Mouse (Mus musculus) CH12.LX (cell line): ENCODE results near the gene H2-Ab1. TPM values are rescaled to one million over a fixed set of nuclear protein-coding genes. Genes with fewer than 3 reads are reported as not detected.

ENCODE experiments used
- DNase-seq: peaks from one replicate; pipeline ENCODE4 v3.0.0-alpha.2; 2013; ENCODE audit errors: extremely low read depth
- H3K27ac ChIP-seq: 2 replicates; pipeline ENCODE4 v1.5.1; 2012; ENCODE audit warnings: low read depth, mild to moderate bottlenecking, control low read depth, moderate library complexity; ENCODE audit not compliant: insufficient read depth
- H3K27me3 ChIP-seq: replicated peaks from 2 replicates; pipeline ENCODE3; 2012; ENCODE audit warnings: inconsistent platforms
- H3K36me3 ChIP-seq, 2 experiments: replicated peaks in 1 of 2; 2 replicates each; pipeline versions ENCODE3 to v1.6.1; 2012; ENCODE audit warnings: inconsistent platforms in 1 of 2, low read length in 1 of 2, mild to moderate bottlenecking in 1 of 2, mixed read lengths in 1 of 2, moderate library complexity in 1 of 2; ENCODE audit not compliant: control insufficient read depth in 1 of 2, insufficient read depth in 1 of 2
- H3K4me1 ChIP-seq, 2 experiments: 2 replicates each; pipeline ENCODE4 v1.6.1; 2012; ENCODE audit warnings: inconsistent platforms in 1 of 2, moderate library complexity in 1 of 2; ENCODE audit not compliant: insufficient read depth in 2 of 2, control insufficient read depth in 1 of 2
- H3K4me2 ChIP-seq: 2 replicates; pipeline ENCODE4 v1.6.1; 2012; ENCODE audit warnings: low read depth, mild to moderate bottlenecking, control low read depth; ENCODE audit not compliant: poor library complexity, insufficient read depth, severe bottlenecking
- H3K4me3 ChIP-seq, 3 experiments: fragments of 150-350 bp in 1 of 3; sonication (generic) in 1 of 3; replicated peaks in 1 of 3; 2 replicates each; pipeline versions ENCODE3 to v1.5.1; 2011 to 2012; ENCODE audit warnings: low read depth in 2 of 3, low read length in 2 of 3, mild to moderate bottlenecking in 2 of 3, moderate library complexity in 2 of 3, control low read depth in 1 of 3, improper control_type of control experiment in 1 of 3, inconsistent platforms in 1 of 3, mixed read lengths in 1 of 3; ENCODE audit not compliant: poor library complexity in 1 of 3
- H3K79me2 ChIP-seq: replicated peaks from 2 replicates; pipeline ENCODE4 v1.6.1; 2012; ENCODE audit warnings: mild to moderate bottlenecking, moderate library complexity; ENCODE audit not compliant: control insufficient read depth, poor library complexity, insufficient read depth, severe bottlenecking; ENCODE audit errors: extremely low read depth
- H3K9ac ChIP-seq: 2 replicates; pipeline ENCODE4 v1.6.1; 2012; ENCODE audit warnings: low read depth, mild to moderate bottlenecking, control low read depth, moderate library complexity; ENCODE audit not compliant: insufficient read depth
- H3K9me3 ChIP-seq: replicated peaks from 2 replicates; pipeline ENCODE3; 2012; ENCODE audit warnings: low read length, inconsistent platforms, mixed read lengths
- BHLHE40 ChIP-seq: IDR thresholded peaks from 2 replicates; pipeline ENCODE4 v1.6.1; 2011; ENCODE audit warnings: mild to moderate bottlenecking, low read depth, low read length, improper control_type of control experiment
- CHD1 ChIP-seq: IDR thresholded peaks from 2 replicates; pipeline ENCODE4 v1.6.1; 2012; ENCODE audit warnings: low read depth, low read length, improper control_type of control experiment, inconsistent platforms
- CHD2 ChIP-seq: IDR thresholded peaks from 2 replicates; pipeline ENCODE4 v1.6.1; 2011; ENCODE audit warnings: low read length, improper control_type of control experiment
- CTCF ChIP-seq, 2 experiments: IDR thresholded peaks in 1 of 2; conservative IDR thresholded peaks in 1 of 2; 2 replicates each; pipeline ENCODE4 v1.5.1; 2011 to 2012; ENCODE audit warnings: low read depth in 2 of 2, low read length in 2 of 2, improper control_type of control experiment in 1 of 2, inconsistent platforms in 1 of 2, mild to moderate bottlenecking in 1 of 2, moderate library complexity in 1 of 2
- E2F4 ChIP-seq: IDR thresholded peaks from 2 replicates; pipeline ENCODE4 v1.6.1; 2011; ENCODE audit warnings: low read depth, low read length, improper control_type of control experiment; ENCODE audit not compliant: insufficient replicate concordance
- ELF1 ChIP-seq: IDR thresholded peaks from 2 replicates; pipeline ENCODE4 v1.6.1; 2014; ENCODE audit warnings: low read depth, mild to moderate bottlenecking, inconsistent platforms, low read length, improper control_type of control experiment
- ETS1 ChIP-seq: conservative IDR thresholded peaks from 2 replicates; pipeline ENCODE4 v1.6.1; 2012; ENCODE audit warnings: low read depth, mild to moderate bottlenecking, inconsistent platforms, low read length, improper control_type of control experiment, moderate library complexity
- IRF4 ChIP-seq: IDR thresholded peaks from 2 replicates; pipeline ENCODE4 v1.6.1; 2014; ENCODE audit warnings: low read depth, mild to moderate bottlenecking, inconsistent platforms, low read length, improper control_type of control experiment
- JUND ChIP-seq: conservative IDR thresholded peaks from 2 replicates; pipeline ENCODE4 v1.6.1; 2011; ENCODE audit warnings: low read depth, low read length, improper control_type of control experiment
- KAT2A ChIP-seq: IDR thresholded peaks from 2 replicates; pipeline ENCODE4 v1.6.1; 2012; ENCODE audit warnings: low read length, improper control_type of control experiment, inconsistent platforms; ENCODE audit not compliant: insufficient replicate concordance
- MAFK ChIP-seq: IDR thresholded peaks from 2 replicates; pipeline ENCODE4 v1.6.1; 2011; ENCODE audit warnings: low read length, improper control_type of control experiment; ENCODE audit not compliant: insufficient replicate concordance
- MAX ChIP-seq: IDR thresholded peaks from 2 replicates; pipeline ENCODE4 v1.6.1; 2011; ENCODE audit warnings: low read length, improper control_type of control experiment
- MAZ ChIP-seq: IDR thresholded peaks from 2 replicates; pipeline ENCODE4 v1.6.1; 2012; ENCODE audit warnings: low read depth, mild to moderate bottlenecking, inconsistent platforms, low read length, improper control_type of control experiment, moderate library complexity
- MEF2A ChIP-seq: IDR thresholded peaks from 2 replicates; pipeline ENCODE4 v1.6.1; 2014; ENCODE audit warnings: low read depth, mild to moderate bottlenecking, inconsistent platforms, low read length, improper control_type of control experiment, borderline replicate concordance
- PAX5 ChIP-seq: IDR thresholded peaks from 2 replicates; pipeline ENCODE4 v1.6.1; 2012; ENCODE audit warnings: low read length, inconsistent platforms, mixed read lengths
- RAD21 ChIP-seq: IDR thresholded peaks from 2 replicates; pipeline ENCODE4 v1.6.1; 2011; ENCODE audit warnings: low read depth, mild to moderate bottlenecking, low read length, improper control_type of control experiment, moderate library complexity
- SIN3A ChIP-seq: IDR thresholded peaks from 2 replicates; pipeline ENCODE4 v1.6.1; 2012; ENCODE audit warnings: low read length, improper control_type of control experiment, inconsistent platforms
- TBP ChIP-seq: conservative IDR thresholded peaks from 2 replicates; pipeline ENCODE4 v1.6.1; 2011; ENCODE audit warnings: low read depth, low read length, improper control_type of control experiment
- TCF12 ChIP-seq: IDR thresholded peaks from 2 replicates; pipeline ENCODE4 v1.6.1; 2014; ENCODE audit warnings: low read depth, mild to moderate bottlenecking, inconsistent platforms, low read length, improper control_type of control experiment
- USF1 ChIP-seq: IDR thresholded peaks from 2 replicates; pipeline ENCODE4 v1.6.1; 2014; ENCODE audit warnings: low read depth, mild to moderate bottlenecking, inconsistent platforms, low read length, improper control_type of control experiment
- USF2 ChIP-seq: conservative IDR thresholded peaks from 2 replicates; pipeline ENCODE4 v1.6.1; 2011; ENCODE audit warnings: low read depth, low read length, improper control_type of control experiment
- ZKSCAN1 ChIP-seq: IDR thresholded peaks from 2 replicates; pipeline ENCODE4 v1.6.1; 2012; ENCODE audit warnings: low read depth, inconsistent platforms, low read length, improper control_type of control experiment, borderline replicate concordance
- ZMIZ1 ChIP-seq: IDR thresholded peaks from 2 replicates; pipeline ENCODE4 v1.6.1; 2012; ENCODE audit warnings: low read depth, mild to moderate bottlenecking, inconsistent platforms, low read length, improper control_type of control experiment
- ZNF384 ChIP-seq: IDR thresholded peaks from 2 replicates; pipeline ENCODE4 v1.6.1; 2012; ENCODE audit warnings: low read depth, low read length, improper control_type of control experiment, inconsistent platforms
- dilution Hi-C: fragments of 300-500 bp; cut with MboI; formaldehyde crosslinking; loops from 2 replicates; pipeline ENCODE4 v1.14.3; 2020; ENCODE audit warnings: low sequenced_read_pairs; ENCODE audit not compliant: extremely low pct_unique_long_range_greater_than_20kb, extremely low pct_ligation_motif_present
- in situ Hi-C: fragments of 300-500 bp; cut with MboI; formaldehyde crosslinking; loops from 3 replicates; pipeline ENCODE4 v1.14.3; 2019; ENCODE audit warnings: low sequenced_read_pairs, low pct_ligation_motif_present, low pct_unique_long_range_greater_than_20kb, mixed read lengths
- polyA plus RNA-seq: library from polyadenylated mRNA; unstranded; fragments of >175 nt; gene quantifications from 2 replicates; pipeline ENCODE4 v1.2.1, GENCODE M21; 2012; ENCODE audit warnings: low read depth; ENCODE audit not compliant: insufficient read length
- total RNA-seq, 2 experiments: library from RNA; depleted of rRNA; stranded (reverse); fragments of 300-350 nt in 1 of 2; fragments of >200 nt in 1 of 2; gene quantifications; 2 replicates each; pipeline ENCODE4 v1.2.3; 2012 to 2014

H2-Ab1 gene
- total and polyA plus RNA-seq, 3 experiments = 114 to 699 (median 119) TPM

GRCm38 (mm10) chr17:34234926-34235325, 22.6 kb upstream of the H2-Ab1 start (continued):
- TF ChIP-seq CTCF (conservative IDR thresholded peaks at IDR 0.05 in 1 of 2, IDR thresholded peaks at IDR 0.05 in 1 of 2; ENCODE audit: low read depth in 2 of 2, low read length in 2 of 2) (peak; percentile 58 to 92), JUND (no peak), ZNF384 (0 out of 2 replicates have a peak, but pooled peaks have one; percentile 14), CHD2 (no peak; the same call in 1 of the 2 replicates), SIN3A (peak; percentile 90)
- TF ChIP-seq, all 38 proteins: peak for 21

DNA sequence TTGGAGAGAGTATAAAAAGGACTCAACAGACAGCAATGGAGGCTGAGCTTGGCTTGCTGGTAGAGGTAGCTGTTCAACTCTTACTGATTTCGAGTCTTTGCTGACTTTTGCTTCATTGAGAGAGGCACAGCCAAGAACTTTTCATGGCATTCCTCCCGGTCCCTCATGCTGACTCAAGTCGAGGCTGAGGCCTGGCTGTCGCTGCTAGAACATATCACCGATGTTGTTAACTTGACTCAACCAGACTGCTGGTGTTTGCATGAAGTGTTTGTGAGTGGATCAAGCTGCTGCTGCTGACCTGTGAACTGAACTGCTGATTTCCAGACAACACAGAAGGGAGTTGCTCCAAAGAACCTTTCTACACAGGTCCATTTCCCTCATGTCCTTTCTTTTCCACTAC, 20.8 kb upstream of the H2-Ab1 start:
- dilution Hi-C loops = no loop called here
- Histone ChIP-seq H3K9me3 (peaks cover 7% of the 10 kb centered on the region), H3K27ac (no peak overlapping the region)

GRCm38 (mm10) chr17:34237741-34238140, 19.7 kb upstream of the H2-Ab1 start:
- H3K4me2 ChIP-seq = no peak overlapping the region
- H3K36me3 ChIP-seq = peaks cover 0 to 20% of the 10 kb centered on the region in 2 experiments
- H3K79me2 ChIP-seq = no peaks in the 10 kb centered on the region
- H3K4me3 ChIP-seq = no peak overlapping the region
- DNase-seq = no peak
- peaks cover 10% of the 10 kb centered on the region for H3K9me3 ChIP-seq
- dilution Hi-C loops = no loop called here
- no peaks in the 10 kb centered on the region for H3K27me3 ChIP-seq
- H3K4me1 ChIP-seq = peaks cover 0 to 35% of the 10 kb centered on the region in 2 experiments; a peak in 3 of 4 replicates
- H3K27ac ChIP-seq = no peak overlapping the region
- in situ Hi-C loops = no loop called here
- no peak overlapping the region for H3K9ac ChIP-seq
- TF ChIP-seq USF1 = no peak
- TF ChIP-seq BHLHE40 = no peak
- no peak for TF ChIP-seq CHD1
- TF ChIP-seq TCF12 = no peak
- no peak for TF ChIP-seq MAX
- TF ChIP-seq JUND = no peak
- TF ChIP-seq TBP = no peak
- no peak for TF ChIP-seq MAZ

More for the DNA sequence above, 20.8 kb upstream of the H2-Ab1 start:
- no peak overlapping the region for H3K4me3 ChIP-seq
- peaks cover 0 to 31% of the 10 kb centered on the region in 2 experiments; a peak in 3 of 4 replicates for H3K4me1 ChIP-seq
- peaks cover 0 to 10% of the 10 kb centered on the region in 2 experiments for H3K36me3 ChIP-seq
- H3K79me2 ChIP-seq = no peaks in the 10 kb centered on the region
- no peak overlapping the region for H3K9ac ChIP-seq
- TF ChIP-seq RAD21 (no peak), KAT2A (no peak), MAFK (no peak), ZMIZ1 (no peak), BHLHE40 (no peak), ELF1 (no peak), IRF4 (no peak), CHD1 (no peak), TBP (no peak), SIN3A (no peak), ZKSCAN1 (no peak), PAX5 (no peak), USF2 (no peak), CTCF (conservative IDR thresholded peaks at IDR 0.05 in 1 of 2, IDR thresholded peaks at IDR 0.05 in 1 of 2; ENCODE audit: low read depth in 2 of 2, low read length in 2 of 2) (no peak), E2F4 (no peak), CHD2 (no peak), ETS1 (no peak), MEF2A (no peak)
- TF ChIP-seq, all 38 proteins: peak for 0
- in situ Hi-C loops = no loop called here
- Histone ChIP-seq H3K27me3 (no peaks in the 10 kb centered on the region), H3K4me2 (no peak overlapping the region)
- no peak for DNase-seq
